Mouse (Mus musculus): ENCODE results near the gene Ubqln3. TPM values are rescaled to one million over a fixed set of nuclear protein-coding genes. Genes with fewer than 3 reads are reported as not detected.

The Ubqln3 gene
- polyA plus RNA-seq, 1 experiment from 2014 or later = not detected

Other genes with a start within 250 kb of the Ubqln3 start
- not detected in 2 replicates for gene Olfr64, start 248.8 kb downstream of the Ubqln3 start, polyA plus RNA-seq (2016; fragmentation: Nextera tagmentation; extraction: Ambion mirVana)
- not detected in 2 replicates for gene Olfr65, start 239.8 kb downstream of the Ubqln3 start, polyA plus RNA-seq (2016; fragmentation: Nextera tagmentation; extraction: Ambion mirVana)
- not detected in 2 replicates for gene Olfr631, start 214.5 kb downstream of the Ubqln3 start, polyA plus RNA-seq (2016; fragmentation: Nextera tagmentation; extraction: Ambion mirVana)
- not detected in 2 replicates for gene Olfr632, start 208.9 kb downstream of the Ubqln3 start, polyA plus RNA-seq (2016; fragmentation: Nextera tagmentation; extraction: Ambion mirVana)
- not detected in 2 replicates for gene Olfr633, start 198.8 kb downstream of the Ubqln3 start, polyA plus RNA-seq (2016; fragmentation: Nextera tagmentation; extraction: Ambion mirVana)
- gene Olfr635, start 172.1 kb downstream of the Ubqln3 start, polyA plus RNA-seq (2016; fragmentation: Nextera tagmentation; extraction: Ambion mirVana) = 0.02 TPM in 1 of 2 replicates, not detected in the other
- gene Olfr638, start 144.5 kb downstream of the Ubqln3 start, polyA plus RNA-seq (2016; fragmentation: Nextera tagmentation; extraction: Ambion mirVana) = not detected in 2 replicates
- 0.02 TPM in 1 of 2 replicates, not detected in the other for gene Olfr639, start 126.0 kb downstream of the Ubqln3 start, polyA plus RNA-seq (2016; fragmentation: Nextera tagmentation; extraction: Ambion mirVana)
- not detected in 2 replicates for gene Olfr640, start 117.7 kb downstream of the Ubqln3 start, polyA plus RNA-seq (2016; fragmentation: Nextera tagmentation; extraction: Ambion mirVana)
- not detected in 2 replicates for gene Olfr641, start 107.8 kb downstream of the Ubqln3 start, polyA plus RNA-seq (2016; fragmentation: Nextera tagmentation; extraction: Ambion mirVana)
- gene Olfr642, start 90.6 kb downstream of the Ubqln3 start, polyA plus RNA-seq (2016; fragmentation: Nextera tagmentation; extraction: Ambion mirVana) = not detected in 2 replicates
- gene 4930516K23Rik, start 81.8 kb downstream of the Ubqln3 start, polyA plus RNA-seq (2016; fragmentation: Nextera tagmentation; extraction: Ambion mirVana) = not detected in 2 replicates
- not detected in 2 replicates for gene Olfr644, start 71.4 kb downstream of the Ubqln3 start, polyA plus RNA-seq (2016; fragmentation: Nextera tagmentation; extraction: Ambion mirVana)
- not detected in 2 replicates for gene Olfr645, start 57.8 kb downstream of the Ubqln3 start, polyA plus RNA-seq (2016; fragmentation: Nextera tagmentation; extraction: Ambion mirVana)
- gene Olfr646, start 38.4 kb downstream of the Ubqln3 start, polyA plus RNA-seq (2016; fragmentation: Nextera tagmentation; extraction: Ambion mirVana) = not detected in 2 replicates
- gene Ubqln5, start 13.5 kb downstream of the Ubqln3 start, polyA plus RNA-seq (2016; fragmentation: Nextera tagmentation; extraction: Ambion mirVana) = not detected in 2 replicates
- gene Olfr643, start 5.9 kb downstream of the Ubqln3 start, polyA plus RNA-seq (2016; fragmentation: Nextera tagmentation; extraction: Ambion mirVana) = not detected in 2 replicates
- gene Ubqlnl, start 7.3 kb upstream of the Ubqln3 start, polyA plus RNA-seq (2016; fragmentation: Nextera tagmentation; extraction: Ambion mirVana) = not detected in 2 replicates
- not detected in 2 replicates for gene Olfm5, start 21.6 kb upstream of the Ubqln3 start, polyA plus RNA-seq (2016; fragmentation: Nextera tagmentation; extraction: Ambion mirVana)
- gene Olfr648, start 40.1 kb upstream of the Ubqln3 start, polyA plus RNA-seq (2016; fragmentation: Nextera tagmentation; extraction: Ambion mirVana) = 0.23 and 0.29 TPM in 2 replicates
- not detected in 2 replicates for gene Olfr649, start 52.7 kb upstream of the Ubqln3 start, polyA plus RNA-seq (2016; fragmentation: Nextera tagmentation; extraction: Ambion mirVana)
- gene Trim6, start 75.5 kb upstream of the Ubqln3 start, polyA plus RNA-seq (2016; fragmentation: Nextera tagmentation; extraction: Ambion mirVana) = 5.1 and 5.7 TPM in 2 replicates
- 0.34 and 0.48 TPM in 2 replicates for gene Trim34a, start 101.2 kb upstream of the Ubqln3 start, polyA plus RNA-seq (2016; fragmentation: Nextera tagmentation; extraction: Ambion mirVana)
- 0.05 and 0.16 TPM in 2 replicates for gene Trim5, start 144.8 kb upstream of the Ubqln3 start, polyA plus RNA-seq (2016; fragmentation: Nextera tagmentation; extraction: Ambion mirVana)
- 1.1 and 1.2 TPM in 2 replicates for gene Trim12a, start 172.2 kb upstream of the Ubqln3 start, polyA plus RNA-seq (2016; fragmentation: Nextera tagmentation; extraction: Ambion mirVana)
- not detected in 2 replicates for gene Trim34b, start 186.2 kb upstream of the Ubqln3 start, polyA plus RNA-seq (2016; fragmentation: Nextera tagmentation; extraction: Ambion mirVana)
- 0.23 and 0.68 TPM in 2 replicates for gene Trim12c, start 210.1 kb upstream of the Ubqln3 start, polyA plus RNA-seq (2016; fragmentation: Nextera tagmentation; extraction: Ambion mirVana)
- not detected in 2 replicates for gene Trim30b, start 226.6 kb upstream of the Ubqln3 start, polyA plus RNA-seq (2016; fragmentation: Nextera tagmentation; extraction: Ambion mirVana)

Data from forebrain, embryonic 10.5 days (tissue).